Mouse (Mus musculus): ENCODE measurements around the gene Rftn2. TPM values are rescaled to one million over a fixed set of nuclear protein-coding genes. Genes with fewer than 3 reads are reported as not detected.

The Rftn2 gene
- polyA plus RNA-seq, 1 experiment: 41.0 TPM

DNA sequence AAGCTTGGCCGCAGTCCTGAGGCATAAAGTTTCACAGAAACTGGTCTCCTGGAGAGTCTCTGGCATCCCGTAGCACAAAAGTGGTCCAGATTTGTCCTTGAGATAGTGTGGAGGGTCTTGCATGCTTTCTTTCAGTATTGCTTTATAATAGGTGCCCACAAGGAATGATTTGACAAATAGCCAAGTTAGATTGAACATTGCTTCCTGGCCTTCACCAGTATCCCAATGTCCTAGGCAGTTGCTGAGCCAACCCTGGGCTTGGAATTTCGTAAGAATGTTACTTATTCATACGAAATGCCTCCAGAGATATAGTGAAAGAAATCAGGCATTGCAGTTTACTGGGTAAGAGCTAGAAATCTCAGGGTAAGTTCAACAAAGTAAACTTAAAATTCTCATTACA, 58.0 kb downstream of the Rftn2 start:
- Histone ChIP-seq H3K79me2 (ENCODE audit: control insufficient read depth, insufficient read depth) (no peaks in the 10 kb centered on the region), H3K4me3 (no peak overlapping the region), H3K27me3 (ENCODE audit: control insufficient read depth, insufficient read depth, insufficient read length) (no peaks in the 10 kb centered on the region), H3K4me2 (ENCODE audit: low read depth) (no peak overlapping the region), H3K36me3 (ENCODE audit: control insufficient read depth, insufficient read depth) (peaks cover 20% of the 10 kb centered on the region), H3ac (ENCODE audit: control insufficient read depth, insufficient read length) (no peak overlapping the region)
- no peak for TF ChIP-seq CEBPB (IDR thresholded peaks at IDR 0.05; ENCODE audit: insufficient read depth, poor library complexity, severe bottlenecking)
- no peak for TF ChIP-seq E2F4 (IDR thresholded peaks at IDR 0.05; ENCODE audit: insufficient read depth)
- TF ChIP-seq SRF (IDR thresholded peaks at IDR 0.05; ENCODE audit: control insufficient read depth, insufficient read length, low read depth): no peak
- no peak for TF ChIP-seq POLR2A (IDR thresholded peaks at IDR 0.05; ENCODE audit: insufficient read length, low read depth)

DNA sequence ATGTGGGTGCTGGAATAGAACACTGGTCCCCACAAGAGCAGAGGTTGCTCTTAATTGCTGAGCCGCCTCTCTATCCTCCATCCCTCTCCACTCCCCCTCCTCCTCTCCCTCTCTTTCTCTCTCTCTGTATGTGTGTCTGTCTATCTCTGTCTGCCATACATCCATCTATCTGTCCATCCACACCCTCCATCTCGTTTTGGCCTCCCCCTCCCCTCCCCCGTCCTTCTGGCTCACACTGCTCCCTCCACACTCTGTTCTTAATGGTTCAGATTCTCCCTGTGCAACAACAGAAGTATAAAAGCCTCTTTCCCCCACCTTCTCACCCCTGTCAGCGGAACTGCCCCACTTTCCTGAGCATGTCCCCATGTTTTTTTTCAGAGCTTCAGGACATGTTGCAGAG, 59.0 kb downstream of the Rftn2 start:
- H3K79me2 ChIP-seq (ENCODE audit: control insufficient read depth, insufficient read depth): no peaks in the 10 kb centered on the region
- no peak overlapping the region for H3ac ChIP-seq (ENCODE audit: control insufficient read depth, insufficient read length)
- TF ChIP-seq MYOG (IDR thresholded peaks at IDR 0.05; ENCODE audit: control insufficient read depth in 1 of 3, insufficient read depth in 1 of 3, insufficient read length in 2 of 3, low read depth in 2 of 3) (no peak), TCF12 (IDR thresholded peaks at IDR 0.05; ENCODE audit: insufficient read depth, poor library complexity, severe bottlenecking) (no peak), CEBPB (IDR thresholded peaks at IDR 0.05; ENCODE audit: insufficient read depth, poor library complexity, severe bottlenecking) (no peak), MYOD1 (IDR thresholded peaks at IDR 0.05; ENCODE audit: control insufficient read depth in 1 of 3, insufficient read length in 2 of 3, low read depth in 2 of 3) (no peak), E2F4 (IDR thresholded peaks at IDR 0.05; ENCODE audit: insufficient read depth) (no peak), POLR2A (IDR thresholded peaks at IDR 0.05; ENCODE audit: insufficient read length, low read depth) (no peak), TCF3 (IDR thresholded peaks at IDR 0.05; ENCODE audit: insufficient read length, low read depth) (no peak)
- peaks cover 20% of the 10 kb centered on the region for H3K36me3 ChIP-seq (ENCODE audit: control insufficient read depth, insufficient read depth)
- H3K4me3 ChIP-seq: no peak overlapping the region
- H3K27me3 ChIP-seq (ENCODE audit: control insufficient read depth, insufficient read depth, insufficient read length): no peaks in the 10 kb centered on the region
- H3K4me2 ChIP-seq (ENCODE audit: low read depth): no peak overlapping the region

DNA sequence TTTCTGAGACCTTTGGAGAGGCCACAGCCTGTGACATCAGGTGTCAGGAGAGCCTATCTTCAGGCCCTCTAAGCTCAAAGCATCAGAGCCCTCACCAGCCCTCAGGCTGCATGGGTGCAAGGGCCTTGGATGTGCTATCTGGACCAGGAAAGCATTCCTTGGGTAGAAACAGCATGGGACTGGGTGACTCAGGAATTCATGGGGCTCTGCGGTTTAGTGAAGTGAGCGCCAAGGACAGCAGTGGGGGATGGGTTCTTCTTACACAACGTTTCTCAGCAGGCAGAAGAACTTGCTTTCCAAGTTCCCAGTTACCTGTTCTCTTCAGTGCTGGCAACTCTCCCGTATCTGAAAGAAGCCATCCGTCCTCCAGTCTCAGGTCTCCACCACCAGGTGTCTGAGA, 62.6 kb downstream of the Rftn2 start:
- no peak overlapping the region for H3K4me3 ChIP-seq
- H3K36me3 ChIP-seq (ENCODE audit: control insufficient read depth, insufficient read depth): peaks cover 11% of the 10 kb centered on the region
- TF ChIP-seq TCF12 (IDR thresholded peaks at IDR 0.05; ENCODE audit: insufficient read depth, poor library complexity, severe bottlenecking) (no peak), TCF3 (IDR thresholded peaks at IDR 0.05; ENCODE audit: insufficient read length, low read depth) (no peak), MYOD1 (IDR thresholded peaks at IDR 0.05; ENCODE audit: control insufficient read depth in 1 of 3, insufficient read length in 2 of 3, low read depth in 2 of 3) (no peak), SRF (IDR thresholded peaks at IDR 0.05; ENCODE audit: control insufficient read depth, insufficient read length, low read depth) (no peak), CEBPB (IDR thresholded peaks at IDR 0.05; ENCODE audit: insufficient read depth, poor library complexity, severe bottlenecking) (no peak), MAX (IDR thresholded peaks at IDR 0.05; ENCODE audit: low read depth) (no peak), POLR2AphosphoS2 (IDR thresholded peaks at IDR 0.05; ENCODE audit: insufficient read length, low read depth) (no peak), POLR2A (IDR thresholded peaks at IDR 0.05; ENCODE audit: insufficient read length, low read depth) (no peak)
- no peaks in the 10 kb centered on the region for H3K27me3 ChIP-seq (ENCODE audit: control insufficient read depth, insufficient read depth, insufficient read length)
- H3K4me2 ChIP-seq (ENCODE audit: low read depth): no peak overlapping the region
- no peaks in the 10 kb centered on the region for H3K79me2 ChIP-seq (ENCODE audit: control insufficient read depth, insufficient read depth)
- no peak overlapping the region for H3ac ChIP-seq (ENCODE audit: control insufficient read depth, insufficient read length)

DNA sequence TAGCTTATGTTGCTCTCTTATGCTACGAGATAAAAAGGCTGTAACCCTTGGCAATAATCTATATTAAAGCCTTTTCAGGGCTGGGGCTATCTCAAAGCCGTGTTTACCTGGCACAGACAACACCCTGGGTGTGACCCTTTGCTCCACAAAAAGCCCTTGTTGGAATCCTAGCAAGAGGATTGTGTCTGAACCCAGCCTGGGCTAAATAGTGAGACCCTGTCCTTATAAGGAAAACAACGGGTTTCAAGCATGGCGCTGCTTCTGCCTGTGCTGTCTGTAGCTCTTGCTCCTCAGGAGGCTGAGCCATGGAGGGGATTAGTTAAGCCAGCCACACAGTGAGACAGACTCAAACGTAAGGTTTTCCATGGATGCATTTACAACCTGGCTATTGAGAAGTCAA, 63.8 kb downstream of the Rftn2 start:
- peaks cover 12% of the 10 kb centered on the region for H3K36me3 ChIP-seq (ENCODE audit: control insufficient read depth, insufficient read depth)
- no peak overlapping the region for H3K4me2 ChIP-seq (ENCODE audit: low read depth)
- H3K27me3 ChIP-seq (ENCODE audit: control insufficient read depth, insufficient read depth, insufficient read length): no peaks in the 10 kb centered on the region
- no peak overlapping the region for H3ac ChIP-seq (ENCODE audit: control insufficient read depth, insufficient read length)
- H3K79me2 ChIP-seq (ENCODE audit: control insufficient read depth, insufficient read depth): no peaks in the 10 kb centered on the region
- H3K4me3 ChIP-seq: no peak overlapping the region
- TF ChIP-seq POLR2A (IDR thresholded peaks at IDR 0.05; ENCODE audit: insufficient read length, low read depth): no peak
- TF ChIP-seq USF1 (IDR thresholded peaks at IDR 0.05; ENCODE audit: low read depth): no peak
- TF ChIP-seq POLR2AphosphoS2 (IDR thresholded peaks at IDR 0.05; ENCODE audit: insufficient read length, low read depth): no peak
- TF ChIP-seq MAX (IDR thresholded peaks at IDR 0.05; ENCODE audit: low read depth): no peak
- no peak for TF ChIP-seq REST (IDR thresholded peaks at IDR 0.05; ENCODE audit: insufficient read depth, insufficient read length)
- no peak for TF ChIP-seq MYOD1 (IDR thresholded peaks at IDR 0.05; ENCODE audit: control insufficient read depth in 1 of 3, insufficient read length in 2 of 3, low read depth in 2 of 3)
- no peak for TF ChIP-seq SRF (IDR thresholded peaks at IDR 0.05; ENCODE audit: control insufficient read depth, insufficient read length, low read depth)
- no peak for TF ChIP-seq TCF3 (IDR thresholded peaks at IDR 0.05; ENCODE audit: insufficient read length, low read depth)
- no peak for TF ChIP-seq MYOG (IDR thresholded peaks at IDR 0.05; ENCODE audit: control insufficient read depth in 1 of 3, insufficient read depth in 1 of 3, insufficient read length in 2 of 3, low read depth in 2 of 3)

DNA sequence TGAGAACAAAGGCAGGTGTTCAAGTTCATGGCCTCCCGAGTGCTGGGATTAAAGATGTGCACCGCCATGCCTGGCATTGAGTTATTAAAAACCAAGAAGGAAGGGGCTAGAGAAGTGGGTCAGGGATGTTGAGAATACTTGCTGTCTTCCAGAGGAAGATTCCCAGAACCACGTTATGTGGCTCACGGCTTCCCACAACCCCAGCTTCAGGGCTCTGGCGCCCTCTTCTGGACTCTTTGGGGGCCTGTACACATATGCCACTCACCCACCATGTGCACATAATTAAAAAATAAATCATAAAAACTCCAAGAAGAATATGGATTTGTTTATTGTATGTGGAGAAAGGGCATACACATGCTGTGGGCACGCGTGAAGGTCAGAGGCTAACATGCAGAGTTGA, 64.7 kb downstream of the Rftn2 start:
- H3K4me2 ChIP-seq (ENCODE audit: low read depth): no peak overlapping the region
- no peaks in the 10 kb centered on the region for H3K27me3 ChIP-seq (ENCODE audit: control insufficient read depth, insufficient read depth, insufficient read length)
- H3K4me3 ChIP-seq: no peak overlapping the region
- no peak overlapping the region for H3ac ChIP-seq (ENCODE audit: control insufficient read depth, insufficient read length)
- peaks cover 15% of the 10 kb centered on the region for H3K36me3 ChIP-seq (ENCODE audit: control insufficient read depth, insufficient read depth)
- TF ChIP-seq CEBPB (IDR thresholded peaks at IDR 0.05; ENCODE audit: insufficient read depth, poor library complexity, severe bottlenecking) (no peak), USF1 (IDR thresholded peaks at IDR 0.05; ENCODE audit: low read depth) (no peak), MYOD1 (IDR thresholded peaks at IDR 0.05; ENCODE audit: control insufficient read depth in 1 of 3, insufficient read length in 2 of 3, low read depth in 2 of 3) (no peak), E2F4 (IDR thresholded peaks at IDR 0.05; ENCODE audit: insufficient read depth) (no peak), MYOG (IDR thresholded peaks at IDR 0.05; ENCODE audit: control insufficient read depth in 1 of 3, insufficient read depth in 1 of 3, insufficient read length in 2 of 3, low read depth in 2 of 3) (no peak)
- H3K79me2 ChIP-seq (ENCODE audit: control insufficient read depth, insufficient read depth): no peaks in the 10 kb centered on the region
